Mouse (Mus musculus): ENCODE measurements around the gene Olfr937.

Olfr937 gene

GRCm38 (mm10) chr9:39064851-39065250 lies at the start of gene Olfr937:
Gene Olfr937, minus strand, starts transcription at chr9:39064951.
- no peak for DNase-seq (ENCODE audit: low spot score in 2 of 2)

DNA sequence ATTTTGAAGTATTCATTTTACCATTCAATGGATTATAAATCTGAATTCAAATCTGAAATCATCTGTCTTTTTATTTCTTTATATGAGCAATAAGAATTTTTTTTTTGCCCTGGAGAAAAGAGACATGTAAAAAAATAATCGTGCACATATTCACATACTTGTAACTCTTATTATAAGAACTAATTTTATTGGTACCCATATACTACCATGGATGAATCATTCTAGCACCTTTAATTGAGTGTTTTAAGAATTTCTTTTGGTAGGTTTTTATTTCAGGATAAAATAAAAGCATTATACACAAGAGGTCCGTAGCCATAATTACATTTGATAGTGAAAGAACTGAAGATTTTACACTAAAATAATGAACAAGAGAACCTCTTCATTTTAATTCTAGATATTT lies 14.0 kb upstream of the Olfr937 start, which contains the start of gene Olfr938:
Gene Olfr938 (minus strand): TSS at position 101 of the 400 bp plus-strand sequence.
- no peak for DNase-seq (ENCODE audit: low spot score in 2 of 2)

- DNase-seq (ENCODE audit: low spot score in 2 of 2), result no peak
Observed at GRCm38 (mm10) chr9:39023277-39023676, 41.5 kb downstream of the Olfr937 start, which contains the start of gene Olfr146. Gene Olfr146, minus strand, starts transcription at chr9:39023377.

Data from thymus, postnatal 10 days (tissue).